Mouse (Mus musculus): ENCODE results near the gene Dhx58.

DNA sequence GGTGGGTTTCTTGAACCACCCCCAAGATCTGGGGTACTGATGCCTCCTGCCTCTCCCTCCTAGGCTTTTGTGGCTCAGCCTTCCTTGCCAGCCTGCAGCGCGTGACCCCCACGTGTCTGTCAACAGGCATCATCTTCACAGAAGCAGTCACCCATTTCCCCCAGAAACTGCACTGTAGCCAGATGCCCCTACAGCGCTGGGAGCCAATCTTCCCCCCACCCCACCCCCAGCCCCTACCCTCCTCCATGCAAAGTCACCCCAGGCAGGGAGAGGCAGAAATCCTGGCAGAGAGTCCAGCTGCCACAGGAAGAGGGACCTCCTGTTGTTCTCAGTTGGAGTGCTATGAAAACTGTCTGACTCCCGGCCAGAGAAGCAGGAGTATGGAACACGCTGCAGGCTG lies 47.6 kb downstream of the Dhx58 start:
- TF ChIP-seq CTCF (IDR thresholded peaks at IDR 0.05; ENCODE audit: extremely low read depth, insufficient read depth, insufficient read length, insufficient replicate concordance), result no peak
- TF ChIP-seq POLR2A (IDR thresholded peaks at IDR 0.05; ENCODE audit: low read depth, low read length), result no peak

Measured in spleen, adult 2 months (tissue).